Mouse (Mus musculus) macrophage (primary cell): ENCODE data around the gene Reep1. TPM values are rescaled to one million over a fixed set of nuclear protein-coding genes. Genes with fewer than 3 reads are reported as not detected.

ENCODE experiments used
- H3K27ac ChIP-seq: fragments of 350-480 bp; formaldehyde crosslinking; 2 replicates; pipeline ENCODE4 v1.9.0; 2021
- H3K36me3 ChIP-seq: fragments of 350-480 bp; formaldehyde crosslinking; 2 replicates; pipeline ENCODE4 v1.9.0; 2021; ENCODE audit errors: inconsistent target
- H3K4me3 ChIP-seq: fragments of 350-480 bp; formaldehyde crosslinking; 2 replicates; pipeline ENCODE4 v1.9.0; 2021; ENCODE audit errors: inconsistent target
- H3K79me2 ChIP-seq: fragments of 350-480 bp; formaldehyde crosslinking; 2 replicates; pipeline ENCODE4 v1.9.0; 2021; ENCODE audit errors: inconsistent target
- WGBS: methylation state at CpG from one replicate; pipeline ENCODE4 v1.1.7; 2026; ENCODE audit warnings: inconsistent platforms; ENCODE audit not compliant: missing documents; 5-methylcytosine and 5-hydroxymethylcytosine counted together
- polyA plus RNA-seq: library from polyadenylated mRNA; stranded (reverse); fragments of 250-400 nt; gene quantifications from 3 replicates; pipeline ENCODE4 v1.2.4, GENCODE M21; 2018; ENCODE audit warnings: inconsistent platforms

The Reep1 gene
- polyA plus RNA-seq, 1 experiment from 2014 or later = not detected

GRCm38 (mm10) chr6:71719302-71719701, 11.9 kb downstream of the Reep1 start:
- no peaks in the 10 kb centered on the region for H3K36me3 ChIP-seq
- H3K79me2 ChIP-seq = no peaks in the 10 kb centered on the region
- H3K4me3 ChIP-seq = no peak overlapping the region
- H3K27ac ChIP-seq = no peak overlapping the region
- WGBS = 92% methylated on average over 4 of the region's 4 CpGs

DNA sequence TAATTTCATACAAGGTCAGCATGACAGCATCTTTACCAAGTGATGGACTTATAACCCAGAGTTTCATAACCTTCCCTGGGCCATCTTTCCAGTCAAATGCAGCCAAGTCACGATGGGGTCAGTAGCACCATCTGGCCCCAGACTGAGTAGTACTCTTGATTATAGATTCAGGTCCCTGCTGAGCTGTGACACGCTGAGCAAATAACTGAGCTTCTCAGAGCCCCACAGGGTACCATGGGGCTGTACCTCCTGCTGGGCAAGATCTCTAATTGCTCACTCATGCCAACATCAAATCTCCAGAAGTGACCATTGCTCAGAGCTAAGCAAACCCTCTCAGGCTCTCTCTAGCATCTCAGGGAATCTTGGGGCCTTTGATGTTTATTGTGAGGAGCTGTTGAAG, 15.6 kb downstream of the Reep1 start:
- 74% methylated on average over 2 of the region's 2 CpGs for WGBS
- H3K4me3 ChIP-seq = no peak overlapping the region
- no peak overlapping the region for H3K27ac ChIP-seq
- no peaks in the 10 kb centered on the region for H3K36me3 ChIP-seq
- H3K79me2 ChIP-seq = no peaks in the 10 kb centered on the region

GRCm38 (mm10) chr6:71723555-71723954, 16.2 kb downstream of the Reep1 start:
- Histone ChIP-seq H3K36me3 (no peaks in the 10 kb centered on the region), H3K79me2 (no peaks in the 10 kb centered on the region), H3K4me3 (no peak overlapping the region), H3K27ac (no peak overlapping the region)
- 69% methylated on average over 4 of the region's 4 CpGs for WGBS

GRCm38 (mm10) chr6:71726710-71727109, 19.3 kb downstream of the Reep1 start:
- no peaks in the 10 kb centered on the region for H3K79me2 ChIP-seq
- no peaks in the 10 kb centered on the region for H3K36me3 ChIP-seq
- 96% methylated on average over 6 of the region's 7 CpGs for WGBS
- H3K27ac ChIP-seq = no peak overlapping the region
- H3K4me3 ChIP-seq = no peak overlapping the region

DNA sequence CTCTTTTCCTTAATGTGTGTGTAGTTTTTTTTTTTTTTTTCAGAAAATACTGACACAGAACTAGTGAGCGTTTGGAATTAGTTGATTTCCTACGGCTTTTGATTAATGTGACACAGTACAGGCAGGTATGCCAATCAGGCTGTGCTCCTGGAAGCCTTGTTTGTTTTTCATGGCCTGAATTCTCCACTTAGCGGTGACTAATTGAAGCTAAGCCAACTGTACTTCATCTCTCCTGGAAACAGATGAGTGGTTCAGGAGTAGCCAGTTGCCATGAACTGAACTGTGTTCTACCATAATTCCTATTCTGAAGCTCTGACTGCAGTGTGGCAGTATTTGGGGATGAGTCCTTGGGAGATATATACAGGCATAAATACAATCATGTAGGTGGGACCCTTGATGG, 20.9 kb downstream of the Reep1 start:
- H3K27ac ChIP-seq = no peak overlapping the region
- no peaks in the 10 kb centered on the region for H3K79me2 ChIP-seq
- no peak overlapping the region for H3K4me3 ChIP-seq
- 100% methylated on average over 3 of the region's 3 CpGs for WGBS
- H3K36me3 ChIP-seq = no peaks in the 10 kb centered on the region

GRCm38 (mm10) chr6:71734910-71735599, 27.7 kb downstream of the Reep1 start:
- H3K79me2 ChIP-seq = no peaks in the 10 kb centered on the region
- WGBS = 63% methylated on average over 4 of the region's 4 CpGs
- H3K36me3 ChIP-seq = no peaks in the 10 kb centered on the region
- no peak overlapping the region for H3K27ac ChIP-seq
- H3K4me3 ChIP-seq = no peak overlapping the region

- WGBS = 17% methylated on average over 4 of the region's 4 CpGs
- H3K79me2 ChIP-seq = no peaks in the 10 kb centered on the region
- H3K36me3 ChIP-seq = no peaks in the 10 kb centered on the region
- no peak overlapping the region for H3K27ac ChIP-seq
- H3K4me3 ChIP-seq = no peak overlapping the region
Measured at GRCm38 (mm10) chr6:71735600-71736010, 28.2 kb downstream of the Reep1 start.

GRCm38 (mm10) chr6:71736101-71736500, 28.7 kb downstream of the Reep1 start:
- H3K27ac ChIP-seq = no peak overlapping the region
- 10% methylated on average over 5 of the region's 5 CpGs for WGBS
- no peak overlapping the region for H3K4me3 ChIP-seq

GRCm38 (mm10) chr6:71737202-71737601, 29.8 kb downstream of the Reep1 start:
- 82% methylated on average over 8 of the region's 8 CpGs for WGBS

More at GRCm38 (mm10) chr6:71736101-71736500, 28.7 kb downstream of the Reep1 start:
- Histone ChIP-seq H3K79me2 (no peaks in the 10 kb centered on the region), H3K36me3 (no peaks in the 10 kb centered on the region)

DNA sequence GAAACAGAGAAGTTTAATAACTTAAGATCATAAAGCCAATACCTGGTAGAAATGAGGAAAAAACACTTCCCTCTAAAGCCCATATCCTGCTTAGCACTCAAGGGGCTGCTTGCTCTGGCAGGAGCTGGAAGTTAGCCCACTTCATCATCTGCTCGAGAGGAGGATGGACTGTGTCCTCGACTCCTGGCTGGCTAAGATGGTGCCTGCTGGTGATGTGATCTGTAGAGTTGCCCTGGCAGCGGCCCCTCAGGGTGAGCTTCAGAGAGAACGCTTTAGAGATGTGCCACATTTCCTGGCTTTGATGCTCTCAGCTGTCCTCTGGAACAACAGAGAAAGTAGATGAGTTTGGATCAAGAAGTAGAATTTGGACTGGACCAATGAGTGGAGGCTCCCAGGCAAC, 31.2 kb downstream of the Reep1 start:
- Histone ChIP-seq H3K4me3 (no peak overlapping the region), H3K36me3 (no peaks in the 10 kb centered on the region), H3K27ac (no peak overlapping the region), H3K79me2 (no peaks in the 10 kb centered on the region)
- 56% methylated on average over 4 of the region's 4 CpGs for WGBS

More at GRCm38 (mm10) chr6:71737202-71737601, 29.8 kb downstream of the Reep1 start:
- no peaks in the 10 kb centered on the region for H3K79me2 ChIP-seq
- H3K36me3 ChIP-seq = no peaks in the 10 kb centered on the region
- no peak overlapping the region for H3K27ac ChIP-seq
- no peak overlapping the region for H3K4me3 ChIP-seq

DNA sequence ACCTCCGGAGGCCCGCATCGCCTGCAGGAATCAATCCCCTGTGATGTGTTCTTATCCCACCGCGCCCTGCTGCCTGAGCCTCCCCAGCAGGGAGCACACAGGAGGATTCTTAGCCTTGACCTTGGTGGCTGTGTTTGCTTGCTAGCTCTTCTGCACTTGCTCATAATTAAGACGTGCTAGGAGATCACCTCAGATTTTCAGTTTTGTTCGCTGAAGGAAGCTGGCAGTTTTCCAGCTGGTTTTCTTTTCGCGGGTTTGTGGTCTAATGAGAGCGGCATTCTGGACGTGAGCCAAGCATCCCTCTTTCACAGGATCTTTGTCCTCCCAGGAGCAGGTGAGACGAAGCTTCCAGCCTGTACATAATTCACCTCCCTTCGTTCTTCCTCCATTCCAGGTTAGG, 33.6 kb downstream of the Reep1 start:
- H3K36me3 ChIP-seq = no peaks in the 10 kb centered on the region
- no peak overlapping the region for H3K27ac ChIP-seq
- WGBS = 38% methylated on average over 12 of the region's 13 CpGs
- H3K79me2 ChIP-seq = no peaks in the 10 kb centered on the region
- no peak overlapping the region for H3K4me3 ChIP-seq

- Histone ChIP-seq H3K36me3 (no peaks in the 10 kb centered on the region), H3K27ac (no peak overlapping the region), H3K4me3 (no peak overlapping the region), H3K79me2 (no peaks in the 10 kb centered on the region)
- WGBS = 56% methylated on average over 6 of the region's 6 CpGs
Measured at GRCm38 (mm10) chr6:71741998-71742636, 34.8 kb downstream of the Reep1 start.

GRCm38 (mm10) chr6:71744934-71745333, 37.6 kb downstream of the Reep1 start:
- Histone ChIP-seq H3K79me2 (no peaks in the 10 kb centered on the region), H3K36me3 (no peaks in the 10 kb centered on the region), H3K4me3 (no peak overlapping the region), H3K27ac (no peak overlapping the region)
- 67% methylated on average over 6 of the region's 6 CpGs for WGBS

DNA sequence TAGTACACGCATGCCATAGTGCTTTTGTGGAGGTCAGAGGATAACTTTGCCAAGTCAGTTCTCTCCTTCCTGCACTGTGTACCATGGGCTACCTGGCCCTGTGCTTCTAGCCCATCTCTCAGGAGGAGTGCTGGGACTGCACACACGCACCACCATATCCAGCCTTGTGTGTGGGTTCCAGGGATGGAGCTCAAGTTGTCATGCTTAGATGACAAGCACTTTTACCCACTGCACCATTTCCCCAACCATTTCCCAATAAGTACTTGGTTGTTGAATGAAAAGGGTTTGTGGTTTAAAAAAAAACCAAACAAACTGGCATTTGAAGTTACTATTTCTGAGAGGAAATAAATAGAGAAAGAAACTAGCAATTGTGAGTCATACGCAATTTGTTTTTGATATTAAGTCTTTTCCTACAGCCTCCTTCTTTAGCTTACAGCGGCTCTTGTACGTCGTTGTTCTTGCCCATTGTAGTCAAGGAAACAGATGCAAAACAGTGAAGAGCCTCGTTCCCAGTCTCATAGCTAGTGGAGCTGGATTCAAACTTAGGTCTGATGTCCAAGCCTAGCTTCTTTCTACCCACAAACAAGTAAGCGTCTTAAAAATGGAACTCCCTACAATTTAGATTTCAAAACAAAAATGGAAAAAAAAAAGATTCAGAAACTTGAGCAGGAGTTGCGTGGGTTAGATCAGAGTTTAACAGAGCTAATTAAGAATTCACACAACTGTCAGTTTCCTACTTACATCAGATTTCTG, 38.3 kb downstream of the Reep1 start:
- 53% methylated on average over 9 of the region's 9 CpGs for WGBS

DNA sequence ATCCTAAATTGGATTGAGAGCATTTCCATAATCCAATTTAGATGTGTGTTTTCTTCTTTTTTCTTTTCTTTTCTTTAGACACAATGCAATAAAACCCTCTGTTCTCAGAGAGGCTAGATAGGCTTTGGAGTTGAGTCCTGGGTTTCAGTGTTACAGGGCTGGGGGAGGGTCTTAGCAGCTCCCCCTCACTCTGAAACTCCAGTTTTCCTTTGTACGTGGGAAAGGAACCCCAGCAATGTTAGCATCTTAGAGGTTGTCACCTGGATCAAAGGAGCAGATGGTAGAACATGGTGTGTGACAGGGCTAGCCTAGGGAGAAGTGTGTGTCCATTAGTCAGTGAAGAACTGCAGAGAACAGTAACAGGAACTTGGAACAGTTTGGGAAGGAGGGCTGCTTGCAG, 38.9 kb downstream of the Reep1 start:
- Histone ChIP-seq H3K27ac (no peak overlapping the region), H3K79me2 (no peaks in the 10 kb centered on the region), H3K36me3 (no peaks in the 10 kb centered on the region), H3K4me3 (no peak overlapping the region)
- 93% methylated on average over 1 of the region's 1 CpGs for WGBS

More for the DNA sequence above, 38.3 kb downstream of the Reep1 start:
- H3K36me3 ChIP-seq = no peaks in the 10 kb centered on the region
- no peak overlapping the region for H3K27ac ChIP-seq
- H3K4me3 ChIP-seq = no peak overlapping the region
- no peaks in the 10 kb centered on the region for H3K79me2 ChIP-seq
